Mouse (Mus musculus) cerebellum, adult (tissue): Measurements from ENCODE around the gene Ifna2.

Experiments used
- ATAC-seq: cut with Nextera tagmentation; 2 replicates; pipeline ENCODE4 v1.9.2; 2017; ENCODE audit warnings: mild to moderate bottlenecking, moderate library complexity, mixed read lengths; ENCODE audit not compliant: insufficient number of reproducible peaks, low FRiP score, low TSS enrichment

Ifna2 gene

DNA sequence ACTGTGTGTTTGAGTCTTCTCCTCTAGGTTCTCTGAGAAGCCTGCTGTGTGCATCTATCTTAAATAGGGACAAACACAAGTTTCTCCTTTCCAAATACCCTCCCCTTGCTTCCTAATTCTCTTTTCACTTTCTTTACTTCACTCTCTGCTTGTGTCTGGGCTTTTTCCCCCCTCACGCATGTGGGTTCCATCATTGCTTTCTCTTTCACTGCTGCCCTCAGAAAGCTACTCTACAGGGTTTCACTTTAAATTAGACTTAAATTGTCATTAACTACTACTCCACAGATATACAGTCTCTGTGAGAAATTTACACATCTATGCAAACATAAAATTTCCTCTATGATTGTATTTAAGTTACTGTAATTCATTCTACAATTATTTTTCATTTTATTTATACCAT is at the start of gene Ifna2:
Ifna2 (minus strand) TSS at position 101 of the 400 bp plus-strand sequence.
- no peak for ATAC-seq

GRCm38 (mm10) chr4:88727324-88727723 is 43.6 kb upstream of the Ifna2 start:
- no peak for ATAC-seq

DNA sequence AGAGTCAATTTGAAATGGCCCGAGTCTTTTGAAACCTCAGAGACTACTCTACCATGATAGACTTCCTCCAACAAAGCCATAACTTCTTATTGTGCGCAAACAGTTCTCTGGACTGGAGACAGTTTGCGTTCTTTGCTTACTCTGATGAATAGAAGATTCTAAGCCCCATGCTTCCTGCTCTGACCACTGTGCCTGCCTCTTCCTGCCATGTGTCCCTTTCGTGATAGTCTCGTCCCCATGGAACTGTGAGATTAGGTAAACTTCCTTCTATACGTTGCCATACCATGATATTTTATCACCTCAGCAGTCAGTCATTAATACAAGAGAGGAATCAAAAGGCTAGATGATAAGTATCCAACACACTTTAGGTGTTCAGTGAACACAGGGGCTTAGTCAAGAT is 43.0 kb upstream of the Ifna2 start:
- no peak for ATAC-seq

GRCm38 (mm10) chr4:88723497-88724090 is 39.9 kb upstream of the Ifna2 start:
- no peak for ATAC-seq

GRCm38 (mm10) chr4:88721791-88722721 is 38.3 kb upstream of the Ifna2 start, which contains the start of the genes Gm26566 and Klhl9:
Gene Gm26566, plus strand, starts transcription at chr4:88721805.
Gene Klhl9, minus strand, starts transcription at chr4:88722465.
- ATAC-seq = peak; percentile 92

GRCm38 (mm10) chr4:88718715-88719114 is 35.0 kb upstream of the Ifna2 start:
- no peak for ATAC-seq

GRCm38 (mm10) chr4:88715059-88715458 is 31.3 kb upstream of the Ifna2 start:
- no peak for ATAC-seq

- no peak for ATAC-seq
Measured at GRCm38 (mm10) chr4:88714281-88714680, 30.6 kb upstream of the Ifna2 start.

DNA sequence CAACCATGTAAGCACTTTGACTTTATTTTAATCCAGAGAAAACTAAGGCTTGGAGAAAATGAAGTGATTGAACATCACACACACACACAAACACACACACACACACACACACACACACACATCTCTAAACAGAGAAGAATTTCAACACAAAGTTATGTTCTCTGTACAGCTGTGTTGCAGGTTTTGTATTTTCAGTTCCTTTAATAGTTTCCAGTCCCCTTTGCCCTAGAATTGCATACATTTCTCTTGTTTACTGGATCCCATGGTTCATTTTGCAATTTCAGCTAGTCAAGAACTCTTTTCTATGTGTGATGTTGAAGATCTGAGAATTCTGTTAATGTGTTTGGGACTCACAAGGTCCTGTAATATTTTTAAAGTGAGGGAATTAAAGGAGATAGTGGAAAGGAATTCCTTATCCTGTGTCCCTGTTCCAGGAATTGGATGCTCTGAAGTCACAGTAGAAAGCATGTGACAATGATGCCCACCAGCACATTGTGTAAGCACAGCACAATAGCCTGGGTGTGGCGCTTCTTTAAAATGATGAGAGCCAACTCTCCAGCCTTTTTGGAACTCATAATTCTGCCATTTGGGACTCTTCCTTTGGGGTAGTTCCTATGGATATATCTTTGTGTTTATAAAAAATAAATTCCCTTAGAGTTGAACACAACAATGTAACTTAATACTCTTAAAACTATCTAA is 23.6 kb upstream of the Ifna2 start:
- ATAC-seq = no peak

GRCm38 (mm10) chr4:88705924-88706323 is 22.2 kb upstream of the Ifna2 start:
- ATAC-seq = no peak

GRCm38 (mm10) chr4:88699301-88699700 is 15.6 kb upstream of the Ifna2 start:
- ATAC-seq = no peak

GRCm38 (mm10) chr4:88698781-88699180 is 15.1 kb upstream of the Ifna2 start:
- no peak for ATAC-seq

- no peak for ATAC-seq
Measured at GRCm38 (mm10) chr4:88697753-88698152, 14.0 kb upstream of the Ifna2 start.

DNA sequence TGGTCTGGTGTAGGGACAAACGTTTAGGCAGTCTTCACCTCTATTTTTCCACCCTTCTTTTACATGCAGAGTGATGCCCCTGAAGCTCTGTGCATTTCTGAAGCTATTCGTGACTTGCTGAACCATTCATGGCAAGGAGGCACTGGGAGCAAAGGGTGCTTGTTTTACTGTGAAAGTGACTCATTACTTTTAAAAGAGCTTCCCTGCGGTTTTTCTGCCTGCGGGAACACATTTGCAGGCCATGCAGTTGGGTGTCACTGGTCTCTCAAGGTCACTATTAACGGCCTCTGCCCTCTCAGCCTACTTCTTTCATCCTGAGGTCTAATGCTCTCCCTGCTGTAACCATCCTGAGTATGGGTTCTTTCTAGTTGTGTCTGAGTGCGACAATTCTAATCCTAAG is 13.4 kb upstream of the Ifna2 start:
- ATAC-seq = no peak

- peak; percentile 87 for ATAC-seq
Measured at GRCm38 (mm10) chr4:88696237-88696884, 12.6 kb upstream of the Ifna2 start.

DNA sequence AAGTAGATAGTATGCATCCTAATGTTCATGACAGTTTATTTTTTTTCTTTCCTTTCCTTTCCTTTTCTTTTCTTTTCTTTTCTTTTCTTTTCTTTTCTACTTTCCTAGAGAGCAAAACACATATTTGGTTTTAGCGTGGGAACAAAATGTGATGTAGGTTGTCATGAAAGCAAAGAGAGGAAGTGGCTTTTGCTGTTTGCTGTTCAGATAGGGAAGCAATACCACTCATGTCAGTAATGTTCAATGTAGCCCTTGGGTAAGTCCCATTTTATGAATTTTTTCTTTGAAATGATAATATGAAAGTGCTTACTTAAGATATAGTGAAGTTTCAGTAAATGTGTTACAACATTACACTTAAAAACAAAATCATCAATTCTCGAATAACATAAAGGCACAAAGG is 9.7 kb upstream of the Ifna2 start:
- no peak for ATAC-seq

DNA sequence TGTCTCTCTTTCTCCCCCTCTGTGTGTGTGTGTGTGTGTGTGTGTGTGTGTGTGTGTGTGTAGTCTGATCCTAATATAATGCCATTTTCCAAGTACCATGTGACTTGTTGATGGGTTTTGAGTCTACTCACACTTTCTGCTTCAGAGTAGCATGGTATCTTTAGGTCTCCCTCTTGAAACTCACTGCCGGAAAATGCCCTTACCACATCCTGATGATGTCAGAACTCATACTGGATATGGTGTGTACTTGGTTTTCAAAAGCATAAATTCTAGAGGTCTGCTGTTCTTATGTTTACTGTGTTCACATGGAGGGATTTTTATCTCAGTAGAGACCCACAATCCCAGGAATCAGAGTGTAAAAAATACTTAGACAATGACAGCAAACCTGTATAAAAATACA is 8.8 kb upstream of the Ifna2 start:
- ATAC-seq = no peak

- no peak for ATAC-seq
Measured at GRCm38 (mm10) chr4:88691259-88691658, 7.5 kb upstream of the Ifna2 start, which contains the start of gene Ifnab. Gene Ifnab, minus strand, starts transcription at chr4:88691359.

DNA sequence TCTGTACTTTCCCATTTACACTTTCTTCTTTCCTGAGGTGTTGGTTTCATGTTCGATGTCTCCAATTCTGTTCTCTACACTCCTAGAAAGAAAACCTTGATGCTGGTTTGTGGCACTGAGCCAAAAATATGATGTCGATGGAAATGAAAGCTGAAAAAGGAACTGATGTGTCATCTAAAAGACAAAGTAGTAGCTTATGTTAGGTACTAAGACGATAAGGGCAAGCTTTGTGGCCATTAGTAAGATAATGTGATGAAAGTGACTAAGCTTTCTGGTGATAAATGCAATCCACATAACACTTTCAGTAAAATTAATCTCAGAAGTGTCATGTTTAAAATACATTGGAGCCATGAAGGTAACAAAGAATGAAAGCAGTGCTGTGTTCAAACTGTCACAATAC is 2.4 kb downstream of the Ifna2 start:
- no peak for ATAC-seq

DNA sequence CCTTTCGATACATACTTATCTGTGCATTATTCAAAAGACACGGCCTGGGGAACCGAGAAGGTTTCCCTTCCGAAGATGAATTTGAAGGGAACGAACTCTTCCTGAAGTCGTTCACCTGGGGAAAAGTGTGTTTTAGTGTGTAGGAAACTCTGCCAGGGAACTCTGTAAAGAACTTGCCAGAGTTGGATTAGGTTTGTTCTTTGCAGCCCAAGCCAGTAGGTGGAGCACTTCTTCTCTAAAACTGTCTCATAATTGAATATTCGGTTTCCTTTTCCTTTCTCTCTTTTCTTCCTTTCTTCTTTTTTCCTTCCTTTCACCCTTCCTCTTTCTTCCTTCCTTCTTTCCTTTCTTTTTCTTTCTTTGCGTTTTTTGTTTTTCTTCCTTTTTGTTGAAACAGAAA is 3.4 kb downstream of the Ifna2 start:
- ATAC-seq = no peak
